Mouse (Mus musculus) embryonic facial prominence, embryonic 12.5 days (tissue): ENCODE measurements at regions not wholly inside any gene's neighbourhood (a gene's known extent, or its start where the extent isn't known, plus 50 kb on each side); places are given as distances from the start of the nearest gene placed in this dataset. TPM values are rescaled to one million over a fixed set of nuclear protein-coding genes. Genes with fewer than 3 reads are reported as not detected.

ENCODE experiments used
- ATAC-seq: fragments of 200-750 bp; cut with Nextera tagmentation; 2 replicates; pipeline ENCODE4 v1.8.0; 2017; ENCODE audit not compliant: insufficient number of reproducible peaks, insufficient read depth, low FRiP score, low TSS enrichment
- H3K27ac ChIP-seq: fragments of 300-500 bp; sonication (generic); 2 replicates; pipeline ENCODE4 v1.5.1; 2016; ENCODE audit warnings: mild to moderate bottlenecking
- H3K27me3 ChIP-seq: fragments of 300-500 bp; sonication (generic); 2 replicates; pipeline ENCODE4 v1.6.1; 2016; ENCODE audit warnings: mild to moderate bottlenecking, moderate library complexity
- H3K36me3 ChIP-seq: fragments of 300-500 bp; sonication (generic); 2 replicates; pipeline ENCODE4 v1.6.1; 2016; ENCODE audit warnings: mild to moderate bottlenecking
- H3K4me1 ChIP-seq: fragments of 300-500 bp; sonication (generic); 2 replicates; pipeline ENCODE4 v1.6.1; 2016
- H3K4me2 ChIP-seq: fragments of 300-500 bp; sonication (generic); replicated peaks from 2 replicates; pipeline ENCODE4 v1.6.1; 2016; ENCODE audit warnings: mild to moderate bottlenecking, moderate library complexity
- H3K4me3 ChIP-seq: fragments of 300-500 bp; sonication (generic); 2 replicates; pipeline ENCODE4 v1.5.1; 2016; ENCODE audit warnings: mild to moderate bottlenecking
- H3K9ac ChIP-seq: fragments of 300-500 bp; sonication (generic); 2 replicates; pipeline ENCODE4 v1.6.1; 2016; ENCODE audit warnings: mild to moderate bottlenecking, moderate library complexity
- H3K9me3 ChIP-seq: fragments of 300-500 bp; sonication (generic); 2 replicates; pipeline ENCODE4 v1.6.1; 2016; ENCODE audit warnings: mild to moderate bottlenecking, moderate library complexity
- WGBS: fragments of 180-500 bp; shearing (Covaris S2); methylation state at CpG from one replicate; pipeline ENCODE4 v1.1.7; 2016; 5-methylcytosine and 5-hydroxymethylcytosine counted together
- microRNA-seq: library from miRNA; unstranded; fragments of <30 nt; microRNA quantifications from one replicate; pipeline ENCODE4, GENCODE M21; 2017

GRCm38 (mm10) chr13:119378404-119379037 is 49.9 kb upstream of the Paip1 start:
- no peaks in the 10 kb centered on the region for H3K27me3 ChIP-seq
- WGBS: 54% methylated on average over 5 of the region's 5 CpGs
- H3K9me3 ChIP-seq: no peaks in the 10 kb centered on the region
- H3K4me1 ChIP-seq: no peaks in the 10 kb centered on the region
- H3K4me3 ChIP-seq: no peak overlapping the region
- ATAC-seq: no peak
- no peak overlapping the region for H3K27ac ChIP-seq
- peaks cover 26% of the 10 kb centered on the region for H3K36me3 ChIP-seq
- H3K9ac ChIP-seq: no peak overlapping the region
- no peak overlapping the region for H3K4me2 ChIP-seq

Small RNAs in the stretch of these regions (microRNA-seq; reads per million reads assigned to microRNA genes)
- gene Gm44488: not detected
